Mouse (Mus musculus) embryonic fibroblast, embryonic 13.5 days (primary cell): ENCODE measurements around the gene Rps5. TPM values are rescaled to one million over a fixed set of nuclear protein-coding genes. Genes with fewer than 3 reads are reported as not detected.

Experiments used
- H3K27ac ChIP-seq: 2 replicates; pipeline ENCODE4 v1.5.1; 2012; ENCODE audit warnings: low read length, control low read depth, inconsistent platforms; ENCODE audit not compliant: insufficient read depth
- H3K4me1 ChIP-seq: 2 replicates; pipeline ENCODE4 v1.6.1; 2011; ENCODE audit warnings: low read length; ENCODE audit not compliant: control insufficient read depth, insufficient read depth
- H3K4me3 ChIP-seq: 2 replicates; pipeline ENCODE4 v1.5.1; 2011; ENCODE audit warnings: mild to moderate bottlenecking, control low read depth, low read length; ENCODE audit not compliant: insufficient read depth
- CTCF ChIP-seq: IDR thresholded peaks from 2 replicates; pipeline ENCODE4 v1.5.1; 2011; ENCODE audit warnings: mild to moderate bottlenecking, control low read depth, low read length, moderate library complexity, borderline replicate concordance; ENCODE audit not compliant: insufficient read depth
- POLR2A ChIP-seq: IDR thresholded peaks from 2 replicates; pipeline ENCODE4 v1.6.1; 2011; ENCODE audit warnings: low read depth, mild to moderate bottlenecking, control low read depth, low read length, moderate library complexity
- polyA plus RNA-seq: library from polyadenylated mRNA; stranded (reverse); fragments of >200 nt; gene quantifications from 2 replicates; pipeline ENCODE4 v1.2.4, GENCODE M21; 2011; ENCODE audit warnings: low read depth; ENCODE audit not compliant: missing spikeins, insufficient read length

Gene Rps5
- polyA plus RNA-seq, 1 experiment: 1,449 TPM

DNA sequence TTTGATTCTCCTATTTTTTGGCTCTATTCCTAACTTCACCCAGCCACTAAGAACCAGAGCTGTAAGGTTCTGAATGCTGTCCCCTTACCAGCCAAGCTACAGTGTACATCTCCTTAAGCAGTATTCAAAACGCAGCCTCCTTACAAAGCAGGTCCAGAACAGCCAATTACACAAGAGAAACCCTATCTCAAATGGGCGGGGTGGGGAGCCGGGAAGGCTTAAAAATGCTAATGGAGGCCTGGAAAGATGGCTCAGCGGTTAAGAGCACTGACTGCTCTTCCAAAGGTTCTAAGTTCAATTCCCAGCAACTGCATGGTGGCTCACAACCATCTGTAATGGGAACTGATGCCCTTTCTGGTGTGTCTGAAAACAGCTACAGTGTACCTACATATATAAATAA is 37.6 kb downstream of the Rps5 start:
- Histone ChIP-seq H3K4me1 (no peaks in the 10 kb centered on the region), H3K27ac (no peak overlapping the region), H3K4me3 (no peak overlapping the region)
- TF ChIP-seq CTCF (no peak), POLR2A (no peak)

DNA sequence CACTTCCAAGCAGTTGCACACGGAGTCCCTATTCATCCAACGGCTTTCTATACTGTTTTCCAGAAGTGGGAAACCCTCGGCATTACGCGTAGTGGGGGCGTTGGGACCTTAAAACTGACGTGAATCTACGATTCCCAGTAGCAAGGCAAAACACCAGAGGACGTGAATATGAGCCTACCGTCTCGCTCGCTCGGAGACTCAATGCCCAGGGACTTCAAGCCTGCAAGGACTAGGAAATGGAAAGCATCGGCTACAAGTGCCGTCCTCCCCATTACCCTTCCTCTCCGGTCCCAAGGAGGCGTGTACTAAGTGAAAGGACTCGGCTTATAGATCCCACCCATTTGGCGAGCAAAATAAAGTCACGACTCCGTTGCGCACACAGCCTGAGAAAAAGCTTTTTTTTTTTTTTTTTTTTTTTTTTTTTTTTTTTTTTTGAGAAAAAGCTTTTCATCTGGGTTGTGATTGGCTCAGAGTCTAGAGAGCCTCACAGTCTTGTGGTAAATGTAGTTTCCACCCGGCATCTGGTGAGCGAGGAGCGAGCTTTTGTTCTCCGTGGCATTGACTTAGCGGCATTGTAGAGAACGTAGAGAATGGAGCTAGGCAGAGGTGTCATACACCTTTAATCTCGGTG is 39.5 kb downstream of the Rps5 start:
- Histone ChIP-seq H3K27ac (peak overlapping the region; percentile 43), H3K4me3 (peak overlapping the region; percentile 43), H3K4me1 (no peaks in the 10 kb centered on the region)
- TF ChIP-seq POLR2A: peak; percentile 85
- TF ChIP-seq CTCF: no peak

DNA sequence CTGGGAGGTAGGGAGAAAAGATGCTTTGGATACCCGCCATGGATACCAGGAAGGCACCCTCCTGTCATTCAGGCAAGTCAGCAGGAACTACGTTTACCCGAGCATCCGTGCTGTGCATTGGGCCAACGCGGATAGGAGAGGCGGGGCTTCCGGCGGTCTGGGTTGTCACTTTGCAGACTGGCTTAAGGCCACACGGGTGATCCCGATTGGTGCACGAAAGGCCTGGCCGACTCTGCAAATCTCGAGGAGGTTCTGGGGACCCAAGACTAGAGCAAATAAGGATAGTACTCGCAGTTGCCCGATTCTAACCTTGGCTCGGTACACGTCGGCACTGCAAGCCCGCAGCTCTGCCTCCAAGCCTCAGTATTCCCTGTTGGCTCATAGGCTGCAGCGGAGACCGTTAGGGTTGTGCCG is 43.6 kb downstream of the Rps5 start, which contains the start of gene Zfp324:
Gene Zfp324 (plus strand): TSS at position 161 of the 414 bp plus-strand sequence.
- TF ChIP-seq CTCF: no peak
- TF ChIP-seq POLR2A: peak; percentile 87
- H3K27ac ChIP-seq: peak within 1 kb of the TSS; percentile 82

DNA sequence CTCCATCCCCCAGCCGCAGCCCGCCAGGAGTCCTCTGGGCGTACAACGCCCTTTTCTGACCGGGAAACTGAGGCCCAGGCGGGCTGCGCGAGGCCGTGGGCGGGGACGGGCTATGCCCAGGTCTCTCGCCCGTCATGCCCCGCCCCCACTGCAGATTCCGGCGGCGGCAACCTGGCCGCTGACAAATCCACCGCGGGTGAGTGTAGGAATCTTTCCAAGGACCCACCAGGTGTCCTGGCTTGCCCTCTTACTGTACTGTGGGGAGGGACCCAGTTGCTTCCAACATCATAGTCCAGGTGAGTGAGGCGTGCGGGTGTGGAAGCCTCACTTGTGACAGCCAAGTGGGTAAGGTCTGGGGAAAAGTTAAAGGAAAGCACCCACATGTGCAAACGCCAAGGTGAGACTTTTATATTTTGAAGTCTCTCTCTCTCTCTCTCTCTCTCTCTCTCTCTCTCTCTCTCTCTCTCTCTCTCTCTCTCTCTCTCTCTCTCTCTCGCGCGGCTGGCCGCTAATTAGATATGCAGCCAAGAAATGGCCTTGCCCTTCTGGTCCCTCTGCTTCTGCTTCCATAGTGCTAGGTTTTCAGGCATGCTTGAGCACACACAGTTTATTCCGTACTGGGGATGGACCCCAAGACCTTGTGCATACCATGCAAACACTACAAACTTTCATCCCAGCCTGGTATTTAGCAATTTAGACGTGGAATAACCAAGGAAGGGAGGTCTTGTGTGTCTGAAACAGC is 44.2 kb downstream of the Rps5 start:
- Histone ChIP-seq H3K4me3 (peak overlapping the region; percentile 72), H3K4me1 (peaks cover 5% of the 10 kb centered on the region; the same call in 1 of the 2 replicates), H3K27ac (peak overlapping the region; percentile 82)
- no peak for TF ChIP-seq POLR2A
- no peak for TF ChIP-seq CTCF

More for the DNA sequence above, 43.6 kb downstream of the Rps5 start, which contains the start of gene Zfp324:
- peak within 1 kb of the TSS; percentile 72 for H3K4me3 ChIP-seq
- H3K4me1 ChIP-seq: peaks cover 5% of the 10 kb centered on the region; the same call in 1 of the 2 replicates

DNA sequence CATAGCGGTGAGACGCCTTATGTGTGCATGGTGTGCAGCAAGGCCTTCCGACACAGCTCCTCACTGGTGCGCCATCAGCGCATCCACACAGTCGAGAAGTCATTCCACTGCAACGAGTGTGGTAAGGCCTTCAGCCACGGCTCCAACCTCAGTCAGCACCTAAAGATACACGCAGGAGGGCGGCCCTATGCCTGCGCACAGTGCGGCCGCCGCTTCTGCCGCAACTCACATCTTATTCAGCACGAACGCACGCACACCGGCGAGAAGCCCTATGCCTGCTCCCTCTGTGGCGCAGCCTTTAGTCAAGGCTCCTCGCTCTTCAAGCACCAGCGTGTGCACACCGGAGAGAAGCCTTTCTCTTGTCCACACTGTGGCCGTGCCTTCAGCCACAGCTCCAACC is 48.8 kb downstream of the Rps5 start:
- Histone ChIP-seq H3K4me1 (peaks cover 5% of the 10 kb centered on the region; the same call in 1 of the 2 replicates), H3K4me3 (no peak overlapping the region), H3K27ac (no peak overlapping the region)
- TF ChIP-seq CTCF (no peak), POLR2A (no peak)

Other genes with a start within 250 kb of the Rps5 start
- not detected in 2 replicates for gene Vmn2r55, start 237.3 kb upstream of the Rps5 start, polyA plus RNA-seq
- not detected in 2 replicates for gene Vmn2r56, start 187.3 kb upstream of the Rps5 start, polyA plus RNA-seq
- gene Zscan18, start 118.7 kb upstream of the Rps5 start, polyA plus RNA-seq: 1.5 and 1.9 TPM in 2 replicates
- gene Zfp329, start 103.4 kb upstream of the Rps5 start, polyA plus RNA-seq: 9.0 and 12.2 TPM in 2 replicates
- gene Zfp110, start 87.5 kb upstream of the Rps5 start, polyA plus RNA-seq: 25.6 and 27.3 TPM in 2 replicates
- 2.9 and 3.4 TPM in 2 replicates for gene Zfp128, start 41.1 kb upstream of the Rps5 start, polyA plus RNA-seq
- gene Zscan22, start 24.5 kb upstream of the Rps5 start, polyA plus RNA-seq: 7.6 and 9.8 TPM in 2 replicates
- gene Rnf225, start 5.1 kb downstream of the Rps5 start, polyA plus RNA-seq: 0.30 and 0.63 TPM in 2 replicates
- gene Zfp324, start 43.5 kb downstream of the Rps5 start, polyA plus RNA-seq: 5.5 and 6.9 TPM in 2 replicates
- 2.4 and 2.8 TPM in 2 replicates for gene Zfp446, start 55.6 kb downstream of the Rps5 start, polyA plus RNA-seq
- not detected in 2 replicates for gene Slc27a5, start 75.9 kb downstream of the Rps5 start, polyA plus RNA-seq
- gene Trim28, start 76.8 kb downstream of the Rps5 start, polyA plus RNA-seq: 352 and 453 TPM in 2 replicates
- gene Zbtb45, start 87.7 kb downstream of the Rps5 start, polyA plus RNA-seq: 14.2 and 16.9 TPM in 2 replicates
- gene Chmp2a, start 112.5 kb downstream of the Rps5 start, polyA plus RNA-seq: 85.6 and 98.6 TPM in 2 replicates
- gene Ube2m, start 116.0 kb downstream of the Rps5 start, polyA plus RNA-seq: 273 and 288 TPM in 2 replicates
- gene Mzf1, start 132.5 kb downstream of the Rps5 start, polyA plus RNA-seq: 0.80 and 1.0 TPM in 2 replicates
- not detected in 2 replicates for gene Vmn1r85, start 172.9 kb downstream of the Rps5 start, polyA plus RNA-seq
- not detected in 2 replicates for gene Vmn1r86, start 197.6 kb downstream of the Rps5 start, polyA plus RNA-seq
- gene Vmn1r87, start 217.9 kb downstream of the Rps5 start, polyA plus RNA-seq: 0.28 TPM in 1 of 2 replicates, not detected in the other
- 0.07 and 0.09 TPM in 2 replicates for gene Vmn1r88, start 237.3 kb downstream of the Rps5 start, polyA plus RNA-seq